Mouse (Mus musculus): ENCODE results near the gene Il6st. TPM values are rescaled to one million over a fixed set of nuclear protein-coding genes. Genes with fewer than 3 reads are reported as not detected.

Il6st gene
- total and polyA plus RNA-seq, 3 experiments, result 39.0 to 256 (median 204) TPM

DNA sequence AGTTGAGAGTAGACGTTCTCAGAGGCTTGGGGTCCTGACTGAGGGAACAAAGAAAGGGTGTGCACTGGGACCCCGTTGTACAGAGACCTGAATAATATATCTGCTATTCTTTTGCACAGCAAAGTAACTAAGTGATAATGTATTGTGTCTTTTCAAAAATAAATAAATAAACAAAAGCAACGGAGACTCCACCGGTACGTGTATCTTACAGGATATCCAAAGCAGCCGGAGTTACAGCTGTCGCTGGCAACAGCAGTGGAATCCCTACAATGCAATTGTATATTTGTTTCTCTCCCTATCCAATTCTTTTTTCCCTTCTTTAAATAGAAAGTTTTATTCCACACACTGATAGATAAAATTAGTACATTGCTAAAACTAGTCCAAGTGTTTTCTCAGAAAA lies 15.2 kb downstream of the Il6st start:
- intact Hi-C loops (cut with DNase I), result no loop called here
- DNase-seq, result no peak

DNA sequence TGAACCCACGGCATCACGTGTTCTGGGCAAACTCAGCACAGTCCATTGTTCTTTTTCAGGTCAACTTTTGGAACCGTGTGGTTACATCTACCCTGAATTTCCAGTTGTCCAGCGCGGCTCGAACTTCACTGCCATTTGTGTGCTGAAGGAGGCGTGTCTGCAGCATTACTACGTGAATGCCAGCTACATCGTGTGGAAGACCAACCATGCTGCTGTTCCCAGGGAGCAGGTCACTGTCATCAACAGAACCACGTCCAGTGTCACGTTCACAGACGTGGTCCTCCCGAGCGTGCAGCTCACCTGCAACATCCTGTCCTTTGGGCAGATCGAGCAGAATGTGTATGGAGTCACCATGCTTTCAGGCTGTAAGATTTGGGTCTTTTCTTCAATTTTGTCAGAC lies 16.1 kb downstream of the Il6st start:
- 88% methylated on average over 15 of the region's 15 CpGs for WGBS
- Histone ChIP-seq H3K27ac (no peak overlapping the region), H3K9ac (ENCODE audit: low read depth, low read length) (no peak overlapping the region), H3K27me3 (ENCODE audit: control insufficient read depth, insufficient read depth, low read length) (no peaks in the 10 kb centered on the region), H3K79me2 (replicated peaks; ENCODE audit: control insufficient read depth, insufficient read depth, low read length) (no peaks in the 10 kb centered on the region), H3K4me1 (ENCODE audit: control insufficient read depth, insufficient read depth, low read length) (no peaks in the 10 kb centered on the region), H3K36me3 (ENCODE audit: control insufficient read depth, insufficient read depth, low read length) (no peaks in the 10 kb centered on the region; the same call in 1 of the 2 replicates), H3K4me3 (no peak overlapping the region)
- TF ChIP-seq EP300 (IDR thresholded peaks at IDR 0.05; ENCODE audit: insufficient read depth, low read depth, low read length) (no peak), CTCF (IDR thresholded peaks at IDR 0.05) (no peak), POLR2A (IDR thresholded peaks at IDR 0.05; ENCODE audit: insufficient read depth, low read depth, low read length) (no peak)
- intact Hi-C loops (cut with DNase I), result no loop called here
- DNase-seq, result no peak

More for the DNA sequence above, 15.2 kb downstream of the Il6st start:
- Histone ChIP-seq H3K4me1 (ENCODE audit: control insufficient read depth, insufficient read depth, low read length) (no peaks in the 10 kb centered on the region), H3K36me3 (ENCODE audit: control insufficient read depth, insufficient read depth, low read length) (peaks cover 4% of the 10 kb centered on the region; the same call in 1 of the 2 replicates), H3K4me3 (no peak overlapping the region), H3K27ac (no peak overlapping the region), H3K9ac (ENCODE audit: low read depth, low read length) (no peak overlapping the region), H3K27me3 (ENCODE audit: control insufficient read depth, insufficient read depth, low read length) (no peaks in the 10 kb centered on the region), H3K79me2 (replicated peaks; ENCODE audit: control insufficient read depth, insufficient read depth, low read length) (no peaks in the 10 kb centered on the region)
- 63% methylated on average over 7 of the region's 7 CpGs for WGBS
- TF ChIP-seq POLR2A (IDR thresholded peaks at IDR 0.05; ENCODE audit: insufficient read depth, low read depth, low read length), result no peak
- TF ChIP-seq CTCF (IDR thresholded peaks at IDR 0.05), result no peak
- no peak for TF ChIP-seq EP300 (IDR thresholded peaks at IDR 0.05; ENCODE audit: insufficient read depth, low read depth, low read length)

DNA sequence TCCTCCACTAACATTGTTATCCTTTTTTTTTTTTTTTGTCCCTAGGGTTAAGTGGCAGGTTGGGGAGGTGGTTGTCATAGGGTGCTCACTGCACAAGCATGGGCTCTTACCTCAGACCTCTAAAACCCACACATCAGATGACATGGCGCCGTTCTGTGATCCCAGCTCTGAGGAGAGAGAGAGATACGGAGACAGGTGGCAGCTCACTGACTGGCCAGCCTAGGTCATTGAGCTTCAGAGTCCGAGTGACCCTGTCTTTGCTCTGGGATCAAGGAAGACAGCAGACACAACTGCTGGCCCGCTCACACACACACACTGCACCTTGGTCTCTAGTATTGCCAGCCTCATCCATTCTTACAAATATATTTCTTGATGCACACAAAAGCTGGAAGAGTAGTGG lies 18.7 kb downstream of the Il6st start:
- no peak for DNase-seq
- H3K27ac ChIP-seq, result no peak overlapping the region
- no peak overlapping the region for H3K9ac ChIP-seq (ENCODE audit: low read depth, low read length)
- H3K4me3 ChIP-seq, result no peak overlapping the region
- no peaks in the 10 kb centered on the region for H3K79me2 ChIP-seq (replicated peaks; ENCODE audit: control insufficient read depth, insufficient read depth, low read length)
- intact Hi-C loops (cut with DNase I), result no loop called here
- 95% methylated on average over 5 of the region's 5 CpGs for WGBS
- H3K4me1 ChIP-seq (ENCODE audit: control insufficient read depth, insufficient read depth, low read length), result no peaks in the 10 kb centered on the region
- H3K36me3 ChIP-seq (ENCODE audit: control insufficient read depth, insufficient read depth, low read length), result peaks cover 2% of the 10 kb centered on the region
- TF ChIP-seq POLR2A (IDR thresholded peaks at IDR 0.05; ENCODE audit: insufficient read depth, low read depth, low read length) (no peak), CTCF (IDR thresholded peaks at IDR 0.05) (no peak), EP300 (IDR thresholded peaks at IDR 0.05; ENCODE audit: insufficient read depth, low read depth, low read length) (no peak)
- H3K27me3 ChIP-seq (ENCODE audit: control insufficient read depth, insufficient read depth, low read length), result no peaks in the 10 kb centered on the region

DNA sequence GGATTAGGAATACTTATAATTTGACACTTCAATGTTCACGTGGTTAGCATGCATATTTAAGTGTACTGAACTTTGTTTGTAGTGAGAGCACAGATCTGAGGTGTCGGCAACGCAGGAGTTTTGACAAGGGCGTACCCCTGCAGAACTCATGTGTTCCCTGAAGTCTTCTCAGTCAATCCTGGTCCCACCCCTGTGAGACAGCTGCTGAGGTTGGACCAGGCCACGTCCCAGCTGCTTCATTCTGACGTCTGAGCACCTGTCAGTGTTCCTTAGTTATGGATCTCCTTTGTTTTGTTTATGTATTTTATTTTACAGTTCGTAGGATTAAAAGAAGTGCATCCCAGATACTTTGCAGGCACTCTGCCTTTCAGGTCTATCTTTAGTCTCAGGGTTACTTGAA lies 19.1 kb downstream of the Il6st start:
- Histone ChIP-seq H3K27me3 (ENCODE audit: control insufficient read depth, insufficient read depth, low read length) (no peaks in the 10 kb centered on the region), H3K4me1 (ENCODE audit: control insufficient read depth, insufficient read depth, low read length) (no peaks in the 10 kb centered on the region), H3K79me2 (replicated peaks; ENCODE audit: control insufficient read depth, insufficient read depth, low read length) (no peaks in the 10 kb centered on the region), H3K36me3 (ENCODE audit: control insufficient read depth, insufficient read depth, low read length) (peaks cover 4% of the 10 kb centered on the region), H3K27ac (no peak overlapping the region), H3K4me3 (no peak overlapping the region), H3K9ac (ENCODE audit: low read depth, low read length) (no peak overlapping the region)
- WGBS, result 85% methylated on average over 7 of the region's 7 CpGs
- no peak for TF ChIP-seq POLR2A (IDR thresholded peaks at IDR 0.05; ENCODE audit: insufficient read depth, low read depth, low read length)
- no peak for TF ChIP-seq EP300 (IDR thresholded peaks at IDR 0.05; ENCODE audit: insufficient read depth, low read depth, low read length)
- TF ChIP-seq CTCF (IDR thresholded peaks at IDR 0.05), result no peak
- no peak for DNase-seq
- intact Hi-C loops (cut with DNase I), result no loop called here

DNA sequence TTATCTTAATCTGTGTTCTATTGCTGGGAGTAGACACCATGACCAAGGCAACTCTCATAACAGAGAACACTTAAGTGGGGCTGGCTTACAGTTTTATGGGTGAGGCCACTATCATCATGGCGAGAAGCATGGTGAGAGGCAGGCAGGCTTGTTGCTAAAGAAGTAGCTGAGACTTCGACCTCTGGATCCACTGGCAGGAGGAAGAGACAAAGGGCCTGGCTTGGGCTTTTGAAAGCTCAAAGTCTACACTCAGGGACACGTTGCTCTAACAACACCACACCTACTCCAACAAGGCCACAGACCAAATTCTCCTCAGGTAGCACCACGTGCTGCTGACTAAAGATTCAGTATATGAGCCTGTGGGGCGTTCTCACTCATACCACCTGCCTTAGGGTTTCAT lies 22.4 kb downstream of the Il6st start:
- Histone ChIP-seq H3K4me1 (ENCODE audit: control insufficient read depth, insufficient read depth, low read length) (no peaks in the 10 kb centered on the region), H3K27ac (no peak overlapping the region), H3K27me3 (ENCODE audit: control insufficient read depth, insufficient read depth, low read length) (no peaks in the 10 kb centered on the region), H3K79me2 (replicated peaks; ENCODE audit: control insufficient read depth, insufficient read depth, low read length) (no peaks in the 10 kb centered on the region), H3K36me3 (ENCODE audit: control insufficient read depth, insufficient read depth, low read length) (peaks cover 4% of the 10 kb centered on the region), H3K9ac (ENCODE audit: low read depth, low read length) (no peak overlapping the region), H3K4me3 (no peak overlapping the region)
- WGBS, result 98% methylated on average over 5 of the region's 5 CpGs
- TF ChIP-seq EP300 (IDR thresholded peaks at IDR 0.05; ENCODE audit: insufficient read depth, low read depth, low read length) (no peak), POLR2A (IDR thresholded peaks at IDR 0.05; ENCODE audit: insufficient read depth, low read depth, low read length) (no peak), CTCF (IDR thresholded peaks at IDR 0.05) (no peak)
- no peak for DNase-seq
- intact Hi-C loops (cut with DNase I), result no loop called here

DNA sequence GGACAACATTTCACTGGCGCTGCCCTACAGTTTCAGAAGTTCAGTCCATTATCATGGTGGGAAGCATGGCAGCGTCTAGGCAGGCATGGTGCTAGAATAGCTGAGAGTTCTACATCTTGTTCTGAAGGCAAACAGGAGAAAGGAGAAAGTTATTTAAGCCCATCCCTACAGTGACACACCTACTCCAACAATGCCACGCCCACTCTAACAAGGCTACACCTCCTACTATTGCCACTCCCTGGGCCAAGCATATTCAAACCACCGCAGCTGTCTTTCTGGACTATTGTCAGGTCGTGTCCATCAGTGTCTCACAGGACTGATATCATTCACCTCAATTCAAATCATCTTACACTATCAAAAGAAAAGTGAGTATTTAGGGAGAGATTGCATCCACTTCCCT lies 22.8 kb downstream of the Il6st start:
- WGBS, result 95% methylated on average over 5 of the region's 5 CpGs
- H3K4me3 ChIP-seq, result no peak overlapping the region
- no peaks in the 10 kb centered on the region for H3K27me3 ChIP-seq (ENCODE audit: control insufficient read depth, insufficient read depth, low read length)
- no peak overlapping the region for H3K27ac ChIP-seq
- H3K4me1 ChIP-seq (ENCODE audit: control insufficient read depth, insufficient read depth, low read length), result no peaks in the 10 kb centered on the region
- peaks cover 4% of the 10 kb centered on the region for H3K36me3 ChIP-seq (ENCODE audit: control insufficient read depth, insufficient read depth, low read length)
- no peak for DNase-seq
- no peaks in the 10 kb centered on the region for H3K79me2 ChIP-seq (replicated peaks; ENCODE audit: control insufficient read depth, insufficient read depth, low read length)
- no peak for TF ChIP-seq CTCF (IDR thresholded peaks at IDR 0.05)
- TF ChIP-seq EP300 (IDR thresholded peaks at IDR 0.05; ENCODE audit: insufficient read depth, low read depth, low read length), result no peak
- TF ChIP-seq POLR2A (IDR thresholded peaks at IDR 0.05; ENCODE audit: insufficient read depth, low read depth, low read length), result no peak
- intact Hi-C loops (cut with DNase I), result no loop called here
- no peak overlapping the region for H3K9ac ChIP-seq (ENCODE audit: low read depth, low read length)

Data from heart, adult 2 months (tissue).